Mouse (Mus musculus) limb, embryonic 15.5 days (tissue): ENCODE measurements around the gene Ankrd53. TPM values are rescaled to one million over a fixed set of nuclear protein-coding genes. Genes with fewer than 3 reads are reported as not detected.

Source experiments
- ATAC-seq: fragments of 200-750 bp; cut with Nextera tagmentation; 2 replicates; pipeline ENCODE4 v1.8.0; 2017; ENCODE audit warnings: low read depth, moderate TSS enrichment; ENCODE audit not compliant: insufficient number of reproducible peaks, low FRiP score, low TSS enrichment
- H3K27ac ChIP-seq: fragments of 300-500 bp; sonication (generic); 2 replicates; pipeline ENCODE4 v1.5.1; 2015; ENCODE audit warnings: moderate library complexity, mild to moderate bottlenecking, inconsistent platforms
- H3K27me3 ChIP-seq: fragments of 300-500 bp; sonication (generic); 2 replicates; pipeline ENCODE4 v1.6.1; 2015; ENCODE audit warnings: inconsistent platforms
- H3K36me3 ChIP-seq: fragments of 300-500 bp; sonication (generic); 2 replicates; pipeline ENCODE4 v1.6.1; 2015; ENCODE audit warnings: inconsistent platforms
- H3K4me1 ChIP-seq: fragments of 300-500 bp; sonication (generic); 2 replicates; pipeline ENCODE4 v1.6.1; 2015; ENCODE audit warnings: inconsistent platforms
- H3K4me2 ChIP-seq: fragments of 300-500 bp; sonication (generic); 2 replicates; pipeline ENCODE4 v1.6.1; 2015; ENCODE audit warnings: mild to moderate bottlenecking, inconsistent platforms
- H3K4me3 ChIP-seq: fragments of 300-500 bp; sonication (generic); 2 replicates; pipeline ENCODE4 v1.5.1; 2015; ENCODE audit warnings: mild to moderate bottlenecking, inconsistent platforms
- H3K9ac ChIP-seq: fragments of 300-500 bp; sonication (generic); 2 replicates; pipeline ENCODE4 v1.6.1; 2015; ENCODE audit warnings: inconsistent platforms
- H3K9me3 ChIP-seq: fragments of 300-500 bp; sonication (generic); 2 replicates; pipeline ENCODE4 v1.6.1; 2016; ENCODE audit warnings: inconsistent platforms
- WGBS: fragments of 180-500 bp; shearing (Covaris S2); methylation state at CpG from one replicate; pipeline ENCODE4 v1.1.7; 2015; 5-methylcytosine and 5-hydroxymethylcytosine counted together
- polyA plus RNA-seq: library from polyadenylated mRNA; unstranded; fragments of >200 nt; fragmentation: Nextera tagmentation; extraction: Ambion mirVana; gene quantifications from 2 replicates; pipeline ENCODE4 v1.2.1, GENCODE M21; 2015

The Ankrd53 gene
- polyA plus RNA-seq, 1 experiment from 2014 or later: 0.12 TPM

DNA sequence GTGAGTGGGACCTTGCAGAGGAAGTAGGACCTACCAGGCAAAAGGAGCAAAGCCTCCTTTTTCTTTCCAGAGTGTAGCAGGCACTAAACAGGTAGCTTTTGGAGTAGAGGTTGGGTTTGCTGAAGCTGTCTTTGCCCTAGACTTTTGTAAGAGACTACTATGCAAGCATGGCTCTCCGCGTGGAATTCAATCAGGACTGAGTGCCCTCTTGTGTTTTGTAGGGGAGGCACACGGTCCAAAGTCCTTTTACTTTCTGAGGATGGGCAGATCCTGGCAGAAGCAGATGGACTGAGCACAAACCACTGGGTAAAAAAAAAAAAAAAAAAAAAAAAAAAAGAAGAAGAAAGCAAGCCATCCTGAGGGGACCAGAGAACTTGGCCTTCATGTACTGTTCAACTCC lies 34.2 kb downstream of the Ankrd53 start:
- Histone ChIP-seq H3K4me3 (no peak overlapping the region), H3K4me1 (peaks cover 11% of the 10 kb centered on the region), H3K27ac (no peak overlapping the region), H3K36me3 (peaks cover 33% of the 10 kb centered on the region), H3K9ac (no peak overlapping the region), H3K27me3 (no peaks in the 10 kb centered on the region), H3K4me2 (no peak overlapping the region), H3K9me3 (no peaks in the 10 kb centered on the region)
- ATAC-seq: no peak
- 73% methylated on average over 3 of the region's 3 CpGs for WGBS

DNA sequence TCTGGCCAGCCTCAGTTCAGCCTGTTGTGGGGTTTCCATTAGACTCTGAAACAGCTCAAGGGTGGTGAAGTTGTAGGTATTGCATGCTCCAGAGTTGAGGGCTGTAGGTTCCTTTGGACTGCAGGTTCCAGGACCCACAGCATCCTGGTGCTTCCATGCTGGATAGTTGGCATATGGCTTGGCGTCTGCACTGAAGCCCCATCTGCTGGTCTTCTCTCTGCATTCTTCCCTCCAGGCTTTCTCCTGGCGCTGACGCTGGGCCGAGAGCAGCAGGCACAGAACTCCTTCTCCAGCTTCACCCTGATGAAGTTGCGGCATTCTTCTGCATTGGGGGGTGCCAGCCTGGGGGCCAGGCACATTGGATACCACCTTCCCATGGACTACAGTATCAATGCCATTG lies 39.6 kb downstream of the Ankrd53 start:
- whole genome bisulfite sequencing: 93% methylated on average over 5 of the region's 5 CpGs
- H3K4me2 ChIP-seq: no peak overlapping the region
- H3K9ac ChIP-seq: no peak overlapping the region
- H3K27ac ChIP-seq: no peak overlapping the region
- no peak for ATAC-seq
- H3K27me3 ChIP-seq: no peaks in the 10 kb centered on the region
- H3K9me3 ChIP-seq: no peaks in the 10 kb centered on the region
- H3K36me3 ChIP-seq: peaks cover 60% of the 10 kb centered on the region
- H3K4me3 ChIP-seq: no peak overlapping the region
- no peaks in the 10 kb centered on the region for H3K4me1 ChIP-seq

DNA sequence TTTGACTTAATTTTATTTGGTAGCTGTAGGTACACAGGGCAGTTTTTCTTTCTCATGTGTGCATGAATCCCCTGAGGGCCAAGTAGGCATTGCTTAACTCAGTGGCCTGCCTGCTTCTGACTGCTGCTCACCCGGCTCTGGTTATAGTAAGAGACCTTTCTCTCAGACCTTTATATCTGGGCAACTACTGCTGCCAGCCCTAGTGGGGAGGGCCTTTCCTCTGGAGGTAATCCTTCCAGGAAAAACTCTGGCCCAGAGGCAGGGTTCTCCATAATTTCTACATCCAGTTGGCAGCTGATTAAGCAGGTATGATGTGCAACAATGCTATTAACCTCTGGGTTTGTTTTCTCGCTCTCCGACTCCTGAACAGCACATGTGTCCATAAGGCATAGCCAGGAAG lies 40.4 kb downstream of the Ankrd53 start:
- Histone ChIP-seq H3K4me2 (no peak overlapping the region), H3K4me1 (no peaks in the 10 kb centered on the region), H3K27me3 (no peaks in the 10 kb centered on the region), H3K27ac (no peak overlapping the region), H3K9me3 (no peaks in the 10 kb centered on the region), H3K4me3 (no peak overlapping the region), H3K9ac (no peak overlapping the region), H3K36me3 (peaks cover 65% of the 10 kb centered on the region)
- WGBS: 82% methylated on average over 3 of the region's 3 CpGs
- no peak for ATAC-seq

DNA sequence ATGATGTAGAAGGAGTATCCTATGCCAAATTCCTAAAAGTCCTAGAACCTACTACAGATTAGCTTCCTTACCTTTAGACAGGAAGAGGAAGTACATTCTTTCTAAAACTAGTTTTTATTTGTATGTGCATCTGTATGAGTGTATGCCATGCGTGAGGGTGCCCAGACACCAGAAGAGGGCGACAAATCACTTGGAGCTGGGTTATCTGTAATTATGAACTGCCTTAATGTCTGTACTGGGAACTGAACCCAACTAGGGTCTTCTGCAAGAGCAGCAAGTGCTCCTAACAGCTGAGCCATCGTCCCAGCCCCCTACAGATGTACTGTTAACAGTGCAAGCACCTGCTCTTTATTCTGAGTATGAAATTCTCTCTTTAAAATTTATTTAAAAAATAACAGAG lies 53.4 kb downstream of the Ankrd53 start:
- Histone ChIP-seq H3K9ac (no peak overlapping the region), H3K9me3 (no peaks in the 10 kb centered on the region), H3K4me2 (no peak overlapping the region), H3K4me3 (no peak overlapping the region), H3K4me1 (no peaks in the 10 kb centered on the region), H3K27ac (no peak overlapping the region), H3K36me3 (peaks cover 25% of the 10 kb centered on the region), H3K27me3 (no peaks in the 10 kb centered on the region)
- WGBS: 94% methylated on average over 3 of the region's 3 CpGs
- ATAC-seq: no peak

Other genes starting within 250 kb of the Ankrd53 start
- gene Actg2, start 226.4 kb upstream of the Ankrd53 start, polyA plus RNA-seq: 9.5 and 12.7 TPM in 2 replicates
- 30.8 and 34.2 TPM in 2 replicates for gene Stambp, start 189.9 kb upstream of the Ankrd53 start, polyA plus RNA-seq
- gene Clec4f, start 106.5 kb upstream of the Ankrd53 start, polyA plus RNA-seq: not detected in 2 replicates
- not detected in 2 replicates for gene Cd207, start 84.8 kb upstream of the Ankrd53 start, polyA plus RNA-seq
- gene Vax2, start 51.4 kb upstream of the Ankrd53 start, polyA plus RNA-seq: 1.2 and 1.3 TPM in 2 replicates
- not detected in 2 replicates for gene Atp6v1b1, start 19.7 kb upstream of the Ankrd53 start, polyA plus RNA-seq
- 89.0 and 90.3 TPM in 2 replicates for gene Tex261, start 13.2 kb downstream of the Ankrd53 start, polyA plus RNA-seq
- gene Nagk, start 32.3 kb downstream of the Ankrd53 start, polyA plus RNA-seq: 72.1 and 73.1 TPM in 2 replicates
- 17.6 and 27.9 TPM in 2 replicates for gene Paip2b, start 69.1 kb downstream of the Ankrd53 start, polyA plus RNA-seq
- 46.7 and 59.3 TPM in 2 replicates for gene Zfp638, start 104.5 kb downstream of the Ankrd53 start, polyA plus RNA-seq
- 11.0 and 13.4 TPM in 2 replicates for gene Dysf, start 245.9 kb downstream of the Ankrd53 start, polyA plus RNA-seq